Mouse (Mus musculus) embryonic stem cell, embryonic (primary cell): ENCODE measurements at regions not wholly inside any gene's neighbourhood (a gene's known extent, or its start where the extent isn't known, plus 50 kb on each side); places are given as distances from the start of the nearest gene placed in this dataset.

Experiments used
- CTCF ChIA-PET, 4 experiments: fragments of 300-600 bp in 2 of 4; fragments of 350-600 bp in 2 of 4; sonication (Branson Sonifier 250); formaldehyde crosslinking; loops; one replicate each; lab custom pipeline; 2022; ENCODE audit warnings: inconsistent platforms in 2 of 4; lab: Charles Lee
- POLR2A ChIA-PET, 4 experiments: fragments of 300-600 bp in 2 of 4; fragments of 350-600 bp in 2 of 4; sonication (Branson Sonifier 250); formaldehyde crosslinking; loops; one replicate each; lab custom pipeline; 2022; ENCODE audit warnings: antibody characterized with exemption in 4 of 4, inconsistent platforms in 1 of 4; lab: Charles Lee

DNA sequence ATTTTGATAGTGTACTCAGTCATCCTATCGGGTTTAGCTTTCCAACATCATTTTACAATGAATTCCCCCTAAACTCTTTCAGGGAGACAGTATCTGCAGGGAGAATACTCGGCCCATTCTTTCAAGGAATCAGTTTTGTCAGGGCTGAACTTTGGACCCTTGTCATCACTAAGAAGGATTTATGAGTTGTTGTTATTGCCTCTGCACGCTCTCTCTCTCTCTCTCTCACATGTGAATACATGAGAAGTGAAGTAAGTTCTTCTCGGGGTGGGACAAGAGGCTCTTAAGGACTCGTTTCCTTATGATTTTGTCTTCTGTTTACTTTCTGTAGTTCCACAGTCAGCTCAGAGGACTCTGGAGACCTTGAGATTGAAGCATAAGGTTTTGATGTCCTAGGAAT is 346.1 kb upstream of the Thbs1 start:
- CTCF ChIA-PET: no interaction called here

GRCm38 (mm10) chr2:117766450-117766849 is 345.2 kb upstream of the Thbs1 start:
- CTCF ChIA-PET: no interaction called here
- POLR2A ChIA-PET: no interaction called here

More for the DNA sequence above, 346.1 kb upstream of the Thbs1 start:
- POLR2A ChIA-PET: no interaction called here

- CTCF ChIA-PET: interaction anchor here in 1 of 4 experiments (0.7 kb wide), 1 partner anchor 1670 kb away, joined by 3 read pairs; no protein-coding TSS in a partner anchor
- POLR2A ChIA-PET: no interaction called here
These were observed 342.1 kb upstream of the Thbs1 start for GRCm38 (mm10) chr2:117769402-117770114.

GRCm38 (mm10) chr2:117770115-117770485 is 341.6 kb upstream of the Thbs1 start:
- POLR2A ChIA-PET: no interaction called here
- CTCF ChIA-PET: no interaction called here

- POLR2A ChIA-PET: no interaction called here
- CTCF ChIA-PET: no interaction called here
These were observed 331.4 kb upstream of the Thbs1 start for GRCm38 (mm10) chr2:117780287-117780686.

- CTCF ChIA-PET: no interaction called here
- POLR2A ChIA-PET: no interaction called here
These were observed 330.9 kb upstream of the Thbs1 start for GRCm38 (mm10) chr2:117780816-117781215.

- ChIA-PET CTCF (no interaction called here), POLR2A (no interaction called here)
These were observed 324.4 kb upstream of the Thbs1 start for GRCm38 (mm10) chr2:117787321-117787720.

GRCm38 (mm10) chr2:117794285-117794684 is 317.4 kb upstream of the Thbs1 start:
- ChIA-PET CTCF (no interaction called here), POLR2A (interaction anchor here in 1 of 4 experiments (0.7 kb wide), 1 partner anchor 605 kb away, joined by 4 read pairs; no protein-coding TSS in a partner anchor)

GRCm38 (mm10) chr2:117801946-117802600 is 309.6 kb upstream of the Thbs1 start:
- ChIA-PET CTCF (no interaction called here), POLR2A (no interaction called here)

- ChIA-PET POLR2A (no interaction called here), CTCF (no interaction called here)
These were observed 309.0 kb upstream of the Thbs1 start for GRCm38 (mm10) chr2:117802686-117803085.

GRCm38 (mm10) chr2:117804686-117805085 is 307.0 kb upstream of the Thbs1 start:
- POLR2A ChIA-PET: interaction anchor here in 1 of 4 experiments (0.6 kb wide), 2 partner anchors 142 to 819 kb away, joined by 3 read pairs; no protein-coding TSS in a partner anchor
- CTCF ChIA-PET: no interaction called here

DNA sequence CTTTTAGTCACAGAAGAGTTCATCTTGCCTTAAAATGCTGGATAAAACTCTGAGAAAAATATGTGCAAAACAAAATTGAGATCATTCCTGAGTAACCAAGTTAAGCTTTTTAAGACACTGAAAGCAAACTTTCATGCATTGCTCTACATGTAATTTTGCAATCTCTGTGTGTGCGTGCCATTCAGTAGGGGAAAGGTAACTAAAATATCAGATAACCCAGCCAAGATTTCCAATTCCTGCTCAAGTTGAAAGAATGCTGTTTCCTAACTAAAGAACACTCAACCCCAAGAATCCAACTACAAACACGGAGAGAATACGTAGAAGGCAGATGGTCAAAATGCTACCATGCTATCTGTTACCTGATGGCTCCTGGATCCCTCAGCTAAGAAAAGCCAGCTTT is 304.6 kb upstream of the Thbs1 start:
- CTCF ChIA-PET: interaction anchor here in 1 of 4 experiments (0.6 kb wide), 1 partner anchor 369 kb away, joined by 3 read pairs; no protein-coding TSS in a partner anchor
- POLR2A ChIA-PET: no interaction called here

DNA sequence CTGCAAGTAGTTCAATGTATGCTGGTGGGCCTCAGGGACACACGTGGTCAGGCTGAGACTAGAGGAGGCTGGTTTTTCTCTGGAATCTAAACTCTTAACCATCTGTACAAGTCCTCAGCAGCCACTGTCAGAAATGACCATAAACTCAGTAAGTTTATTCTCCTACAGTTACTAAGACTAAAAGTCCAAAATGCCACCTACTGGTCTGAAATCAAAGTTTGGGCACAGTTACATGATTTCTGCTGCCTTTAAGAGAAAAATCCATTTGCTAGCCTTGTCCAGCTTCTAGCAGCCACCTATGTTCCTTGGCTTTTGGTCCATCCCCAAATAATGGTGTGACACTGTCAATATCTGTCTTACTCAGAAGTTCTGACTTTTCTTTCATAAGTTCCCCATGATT is 300.2 kb upstream of the Thbs1 start:
- ChIA-PET CTCF (no interaction called here), POLR2A (no interaction called here)

DNA sequence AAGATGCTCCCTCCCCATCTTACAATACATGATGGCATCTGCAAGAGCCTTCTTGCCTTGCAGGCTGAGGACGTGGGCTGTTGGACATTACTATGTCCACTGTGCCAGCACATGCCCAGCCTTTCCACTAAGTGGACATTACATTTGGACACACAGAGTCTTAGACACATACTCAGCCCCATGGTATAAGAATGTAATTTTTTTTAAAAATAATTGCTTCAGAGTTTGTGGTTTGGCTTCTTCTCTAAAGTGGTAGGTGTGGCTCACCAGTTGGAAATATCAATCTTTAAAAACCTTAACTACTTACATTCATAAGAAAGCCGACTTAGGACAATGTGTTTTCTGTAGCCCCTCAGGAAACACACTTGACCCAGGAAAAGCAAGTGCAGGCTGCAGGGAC is 299.7 kb upstream of the Thbs1 start:
- ChIA-PET CTCF (interaction anchor here in 1 of 4 experiments (0.6 kb wide), 1 partner anchor 893 kb away, joined by 3 read pairs; no protein-coding TSS in a partner anchor), POLR2A (no interaction called here)

GRCm38 (mm10) chr2:117819701-117820225 is 291.9 kb upstream of the Thbs1 start:
- ChIA-PET CTCF (no interaction called here), POLR2A (no interaction called here)

DNA sequence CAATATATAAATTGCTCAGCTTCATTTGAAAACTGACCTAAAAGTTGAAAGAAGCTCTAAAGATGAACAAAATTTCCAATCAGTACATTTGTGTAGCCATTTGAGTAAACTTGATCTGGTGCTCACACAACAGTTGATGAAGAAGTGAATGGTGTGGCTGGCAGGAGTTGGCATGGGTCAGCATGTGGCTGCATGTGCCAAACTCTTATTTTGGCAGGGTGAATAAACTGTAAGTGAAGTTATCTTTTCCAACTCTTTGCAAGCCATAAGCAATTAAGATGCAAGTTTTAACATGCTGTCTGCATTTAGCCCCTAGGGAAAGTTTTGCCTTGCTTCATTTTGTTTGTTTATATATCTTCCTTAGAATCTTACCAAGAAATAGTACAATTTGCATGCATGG is 291.0 kb upstream of the Thbs1 start:
- POLR2A ChIA-PET: no interaction called here
- CTCF ChIA-PET: no interaction called here

GRCm38 (mm10) chr2:117825088-117825487 is 286.6 kb upstream of the Thbs1 start:
- POLR2A ChIA-PET: no interaction called here
- CTCF ChIA-PET: interaction anchor here in 1 of 4 experiments (0.6 kb wide), 1 partner anchor 1058 kb away, joined by 3 read pairs; no protein-coding TSS in a partner anchor

GRCm38 (mm10) chr2:117827278-117827677 is 284.4 kb upstream of the Thbs1 start:
- ChIA-PET POLR2A (no interaction called here), CTCF (no interaction called here)

DNA sequence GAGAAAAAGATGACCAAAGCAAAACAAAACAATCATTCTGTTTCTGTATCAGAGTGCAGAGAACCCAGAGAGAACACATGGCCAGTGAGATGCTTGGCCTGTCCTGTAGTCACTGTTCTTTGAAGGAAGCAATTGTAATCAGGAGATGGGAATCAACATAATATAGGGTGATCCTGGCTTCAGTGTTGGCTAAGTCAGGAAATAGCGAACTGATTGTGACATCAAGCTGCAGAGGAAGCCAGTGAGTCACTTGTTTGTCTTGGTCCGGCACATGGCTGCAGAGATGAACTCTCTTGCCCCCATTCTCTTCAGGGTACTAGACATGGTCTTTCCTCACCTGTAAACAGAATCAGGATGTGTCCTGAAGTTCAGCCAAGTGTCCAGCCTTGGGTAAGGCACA is 273.3 kb upstream of the Thbs1 start:
- ChIA-PET CTCF (no interaction called here), POLR2A (no interaction called here)

DNA sequence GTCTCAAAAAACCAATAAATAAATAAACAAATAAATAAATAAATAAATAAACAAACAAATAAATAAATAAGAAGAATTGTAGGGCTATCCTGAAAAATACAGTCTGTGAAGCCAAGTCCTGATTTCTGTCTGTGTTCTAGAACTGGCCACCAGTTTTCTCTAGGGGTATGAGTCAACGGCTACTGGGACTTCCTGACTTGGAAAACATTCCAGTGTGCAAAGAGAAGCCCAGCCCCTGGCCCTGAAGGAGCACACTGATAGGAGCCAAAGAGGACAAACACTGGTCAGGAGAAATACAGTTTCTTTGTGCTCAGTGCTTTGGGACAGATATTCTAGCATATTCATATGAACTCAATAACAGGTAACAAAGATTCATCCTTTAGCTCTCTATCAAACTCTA is 271.3 kb upstream of the Thbs1 start:
- POLR2A ChIA-PET: no interaction called here
- CTCF ChIA-PET: no interaction called here
